Mouse (Mus musculus) cortical plate, adult 2 months (tissue): Measurements from ENCODE around the gene Spem2. TPM values are rescaled to one million over a fixed set of nuclear protein-coding genes. Genes with fewer than 3 reads are reported as not detected.

Source experiments
- H3K27ac ChIP-seq: fragments of 200-500 bp; 2 replicates; pipeline ENCODE4 v1.5.1; 2012; ENCODE audit warnings: low read length, control low read depth, inconsistent platforms; ENCODE audit not compliant: insufficient read depth
- H3K4me1 ChIP-seq: fragments of 200-500 bp; 2 replicates; pipeline ENCODE4 v1.6.1; 2011; ENCODE audit warnings: low read length; ENCODE audit not compliant: control insufficient read depth, insufficient read depth
- H3K4me3 ChIP-seq: fragments of 200-500 bp; 2 replicates; pipeline ENCODE4 v1.5.1; 2011; ENCODE audit warnings: mild to moderate bottlenecking, low read length, control low read depth; ENCODE audit not compliant: insufficient read depth
- CTCF ChIP-seq: fragments of 200-500 bp; IDR thresholded peaks from 2 replicates; pipeline ENCODE4 v1.5.1; 2011; ENCODE audit warnings: mild to moderate bottlenecking, control low read depth, low read length; ENCODE audit not compliant: insufficient read depth; ENCODE audit errors: extremely low read depth
- POLR2A ChIP-seq: fragments of 200-500 bp; IDR thresholded peaks from 2 replicates; pipeline ENCODE4 v1.6.1; 2011; ENCODE audit warnings: mild to moderate bottlenecking, low read length, control low read depth; ENCODE audit not compliant: insufficient read depth; ENCODE audit errors: extremely low read depth
- polyA plus RNA-seq: library from polyadenylated mRNA; depleted of rRNA; stranded (reverse); fragments of >200 nt; gene quantifications from 2 replicates; pipeline ENCODE4 v1.2.3, GENCODE M21; 2012

Gene Spem2
- polyA plus RNA-seq, 1 experiment, result not detected

GRCm38 (mm10) chr11:69791420-69791819 is 26.8 kb downstream of the Spem2 start:
- H3K27ac ChIP-seq, result no peak overlapping the region
- no peak for TF ChIP-seq POLR2A
- no peak for TF ChIP-seq CTCF
- no peak overlapping the region for H3K4me3 ChIP-seq
- H3K4me1 ChIP-seq, result no peaks in the 10 kb centered on the region; the same call in 1 of the 2 replicates

GRCm38 (mm10) chr11:69789431-69789830 is 28.8 kb downstream of the Spem2 start:
- no peaks in the 10 kb centered on the region; the same call in 1 of the 2 replicates for H3K4me1 ChIP-seq
- no peak for TF ChIP-seq CTCF
- no peak for TF ChIP-seq POLR2A
- H3K27ac ChIP-seq, result no peak overlapping the region
- no peak overlapping the region for H3K4me3 ChIP-seq

- Histone ChIP-seq H3K4me3 (no peak overlapping the region), H3K27ac (no peak overlapping the region), H3K4me1 (no peaks in the 10 kb centered on the region; the same call in 1 of the 2 replicates)
- TF ChIP-seq POLR2A, result no peak
- TF ChIP-seq CTCF, result no peak
These were observed 31.0 kb downstream of the Spem2 start for GRCm38 (mm10) chr11:69787306-69787705.

GRCm38 (mm10) chr11:69784793-69785272 is 33.4 kb downstream of the Spem2 start:
- TF ChIP-seq CTCF (no peak), POLR2A (peak; percentile 28; the same call in 1 of the 2 replicates)
- Histone ChIP-seq H3K4me1 (no peaks in the 10 kb centered on the region), H3K4me3 (no peak overlapping the region), H3K27ac (no peak overlapping the region)

GRCm38 (mm10) chr11:69781828-69782227 is 36.4 kb downstream of the Spem2 start:
- Histone ChIP-seq H3K27ac (no peak overlapping the region), H3K4me3 (no peak overlapping the region), H3K4me1 (no peaks in the 10 kb centered on the region)
- TF ChIP-seq POLR2A (no peak), CTCF (no peak)

GRCm38 (mm10) chr11:69778985-69779384 is 39.3 kb downstream of the Spem2 start:
- no peak for TF ChIP-seq POLR2A
- TF ChIP-seq CTCF, result no peak
- Histone ChIP-seq H3K27ac (no peak overlapping the region), H3K4me3 (no peak overlapping the region), H3K4me1 (no peaks in the 10 kb centered on the region)

- TF ChIP-seq CTCF (no peak), POLR2A (no peak)
- Histone ChIP-seq H3K27ac (no peak overlapping the region), H3K4me1 (no peaks in the 10 kb centered on the region), H3K4me3 (no peak overlapping the region)
These were observed 39.8 kb downstream of the Spem2 start for GRCm38 (mm10) chr11:69778258-69778982.

GRCm38 (mm10) chr11:69777504-69778257 is 40.6 kb downstream of the Spem2 start:
- Histone ChIP-seq H3K4me1 (no peaks in the 10 kb centered on the region), H3K4me3 (no peak overlapping the region), H3K27ac (no peak overlapping the region)
- no peak for TF ChIP-seq POLR2A
- TF ChIP-seq CTCF, result no peak

GRCm38 (mm10) chr11:69776488-69776887 is 41.8 kb downstream of the Spem2 start:
- Histone ChIP-seq H3K4me3 (no peak overlapping the region), H3K4me1 (no peaks in the 10 kb centered on the region), H3K27ac (no peak overlapping the region)
- TF ChIP-seq CTCF (no peak), POLR2A (no peak)

- Histone ChIP-seq H3K4me1 (no peaks in the 10 kb centered on the region), H3K4me3 (no peak overlapping the region), H3K27ac (no peak overlapping the region)
- TF ChIP-seq CTCF (no peak), POLR2A (no peak)
These were observed 42.5 kb downstream of the Spem2 start for GRCm38 (mm10) chr11:69775716-69776115.
